Mouse (Mus musculus) testis, adult 2 months (tissue): ENCODE measurements around the gene Slc26a10.

Experiments used
- CTCF ChIP-seq: fragments of 200-500 bp; IDR thresholded peaks from 2 replicates; pipeline ENCODE4 v1.5.1; 2012; ENCODE audit warnings: low read depth, mild to moderate bottlenecking, inconsistent platforms, low read length, moderate library complexity; ENCODE audit not compliant: control insufficient read depth, insufficient read depth, insufficient replicate concordance
- POLR2A ChIP-seq: fragments of 200-500 bp; IDR thresholded peaks from 2 replicates; pipeline ENCODE4 v1.6.1; 2012; ENCODE audit warnings: low read depth, mild to moderate bottlenecking, inconsistent platforms, low read length, moderate library complexity; ENCODE audit not compliant: control insufficient read depth

DNA sequence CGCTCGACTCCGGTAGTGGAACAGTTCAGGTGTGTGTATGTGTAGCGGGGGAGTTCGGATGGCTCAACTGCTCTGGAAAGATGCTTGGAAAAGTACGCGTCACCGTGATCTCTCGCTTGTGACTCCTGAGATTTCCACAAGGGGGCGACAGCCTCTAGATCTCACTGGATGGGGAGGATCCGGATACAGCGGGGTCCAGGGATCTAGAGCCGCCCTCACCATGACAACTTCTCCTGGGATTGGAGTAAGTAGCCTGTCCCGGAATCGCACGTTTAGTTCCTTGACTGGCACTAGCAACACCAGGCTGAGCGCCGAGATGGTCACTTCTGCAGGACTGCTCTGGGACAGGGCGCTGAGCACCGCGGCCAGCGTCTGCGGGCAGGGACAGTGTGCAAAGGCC is 2.7 kb downstream of the Slc26a10 start:
- TF ChIP-seq CTCF (peak; percentile 84), POLR2A (no peak)
